Mouse (Mus musculus) cerebellum, adult 2 months (tissue): ENCODE measurements around the gene Ccdc12. TPM values are rescaled to one million over a fixed set of nuclear protein-coding genes. Genes with fewer than 3 reads are reported as not detected.

ENCODE experiments used
- DNase-seq, 2 experiments: peaks; one replicate each; pipeline ENCODE4 v3.0.0; 2021
- H3K27ac ChIP-seq: fragments of 200-500 bp; 2 replicates; pipeline ENCODE4 v1.5.1; 2012; ENCODE audit warnings: low read length, control low read depth, inconsistent platforms; ENCODE audit not compliant: insufficient read depth
- H3K27me3 ChIP-seq: fragments of 200-500 bp; 2 replicates; pipeline ENCODE4 v1.6.1; 2012; ENCODE audit warnings: inconsistent platforms, mild to moderate bottlenecking, low read length, moderate library complexity; ENCODE audit not compliant: control insufficient read depth, insufficient read depth
- H3K4me1 ChIP-seq: fragments of 200-500 bp; 2 replicates; pipeline ENCODE4 v1.6.1; 2011; ENCODE audit warnings: low read length; ENCODE audit not compliant: control insufficient read depth, insufficient read depth
- H3K4me3 ChIP-seq: fragments of 200-500 bp; replicated peaks from 2 replicates; pipeline ENCODE3; 2011; ENCODE audit warnings: mild to moderate bottlenecking, low read depth, low read length, control low read depth; ENCODE audit not compliant: insufficient read depth
- CTCF ChIP-seq: fragments of 200-500 bp; IDR thresholded peaks from 2 replicates; pipeline ENCODE4 v1.5.1; 2011; ENCODE audit warnings: low read depth, mild to moderate bottlenecking, control low read depth, low read length, moderate library complexity, borderline replicate concordance; ENCODE audit not compliant: insufficient read depth
- POLR2A ChIP-seq: fragments of 200-500 bp; IDR thresholded peaks from 2 replicates; pipeline ENCODE4 v1.6.1; 2011; ENCODE audit warnings: low read length, control low read depth, borderline replicate concordance; ENCODE audit not compliant: insufficient read depth
- WGBS: fragments of 180-500 bp; shearing (Covaris S2); methylation state at CpG from one replicate; pipeline ENCODE4 v1.1.7; 2018; 5-methylcytosine and 5-hydroxymethylcytosine counted together
- polyA plus RNA-seq: library from polyadenylated mRNA; depleted of rRNA; stranded (reverse); fragments of >200 nt; gene quantifications from 2 replicates; pipeline ENCODE4 v1.2.3, GENCODE M21; 2012; rRNA removed

Ccdc12 gene
- polyA plus RNA-seq, 1 experiment = 102 TPM

GRCm38 (mm10) chr9:110750404-110751187 lies 94.3 kb downstream of the Ccdc12 start:
- no peaks in the 10 kb centered on the region; the same call in 1 of the 2 replicates for H3K27me3 ChIP-seq
- no peak for TF ChIP-seq POLR2A
- TF ChIP-seq CTCF = no peak
- 43% methylated on average over 14 of the region's 14 CpGs for WGBS
- no peak for DNase-seq
- no peaks in the 10 kb centered on the region for H3K4me1 ChIP-seq
- no peak overlapping the region for H3K27ac ChIP-seq
- H3K4me3 ChIP-seq = no peak overlapping the region

GRCm38 (mm10) chr9:110751412-110751811 lies 95.1 kb downstream of the Ccdc12 start:
- Histone ChIP-seq H3K27ac (no peak overlapping the region), H3K4me3 (no peak overlapping the region), H3K27me3 (no peaks in the 10 kb centered on the region; the same call in 1 of the 2 replicates), H3K4me1 (no peaks in the 10 kb centered on the region)
- no peak for TF ChIP-seq CTCF
- TF ChIP-seq POLR2A = no peak
- no peak for DNase-seq
- WGBS = 81% methylated on average over 5 of the region's 5 CpGs

GRCm38 (mm10) chr9:110752917-110753435 lies 96.7 kb downstream of the Ccdc12 start:
- no peak overlapping the region for H3K27ac ChIP-seq
- no peak for TF ChIP-seq POLR2A
- TF ChIP-seq CTCF = no peak
- whole genome bisulfite sequencing = 84% methylated on average over 4 of the region's 4 CpGs
- no peaks in the 10 kb centered on the region for H3K4me1 ChIP-seq
- H3K27me3 ChIP-seq = no peaks in the 10 kb centered on the region
- DNase-seq = no peak
- H3K4me3 ChIP-seq = no peak overlapping the region

GRCm38 (mm10) chr9:110753773-110754172 lies 97.5 kb downstream of the Ccdc12 start:
- H3K27ac ChIP-seq = no peak overlapping the region
- TF ChIP-seq CTCF (no peak), POLR2A (no peak)
- no peak for DNase-seq
- no peak overlapping the region for H3K4me3 ChIP-seq
- 93% methylated on average over 4 of the region's 4 CpGs for WGBS
- H3K4me1 ChIP-seq = peaks cover 4% of the 10 kb centered on the region
- no peaks in the 10 kb centered on the region for H3K27me3 ChIP-seq

GRCm38 (mm10) chr9:110757816-110758215 lies 101.5 kb downstream of the Ccdc12 start:
- Histone ChIP-seq H3K27me3 (no peaks in the 10 kb centered on the region), H3K4me3 (no peak overlapping the region), H3K4me1 (peaks cover 12% of the 10 kb centered on the region), H3K27ac (no peak overlapping the region)
- no peak for DNase-seq
- no peak for TF ChIP-seq CTCF
- TF ChIP-seq POLR2A = no peak
- WGBS = 70% methylated on average over 5 of the region's 5 CpGs

- H3K27me3 ChIP-seq = no peaks in the 10 kb centered on the region
- no peak overlapping the region for H3K4me3 ChIP-seq
- H3K27ac ChIP-seq = no peak overlapping the region
- TF ChIP-seq POLR2A = no peak
- no peak for TF ChIP-seq CTCF
- DNase-seq = peak; percentile 35 to 39
- H3K4me1 ChIP-seq = peaks cover 12% of the 10 kb centered on the region
- 8% methylated on average over 8 of the region's 8 CpGs for WGBS
Measured at GRCm38 (mm10) chr9:110758605-110759004, 102.3 kb downstream of the Ccdc12 start.

GRCm38 (mm10) chr9:110759265-110759664 lies 103.0 kb downstream of the Ccdc12 start:
- TF ChIP-seq CTCF (peak; percentile 38; the same call in 1 of the 2 replicates), POLR2A (no peak)
- no peak for DNase-seq
- Histone ChIP-seq H3K27ac (no peak overlapping the region), H3K27me3 (no peaks in the 10 kb centered on the region), H3K4me1 (peaks cover 12% of the 10 kb centered on the region), H3K4me3 (no peak overlapping the region)
- 91% methylated on average over 2 of the region's 2 CpGs for WGBS

GRCm38 (mm10) chr9:110760886-110761285 lies 104.6 kb downstream of the Ccdc12 start:
- DNase-seq = no peak
- H3K27me3 ChIP-seq = no peaks in the 10 kb centered on the region
- no peak overlapping the region for H3K27ac ChIP-seq
- WGBS = 35% methylated on average over 8 of the region's 8 CpGs
- H3K4me1 ChIP-seq = peaks cover 12% of the 10 kb centered on the region
- TF ChIP-seq CTCF = no peak
- H3K4me3 ChIP-seq = no peak overlapping the region

Other genes with a start within 250 kb of the Ccdc12 start
- gene Ptpn23, start 248.3 kb upstream of the Ccdc12 start, polyA plus RNA-seq = 50.0 and 50.4 TPM in 2 replicates
- 0.90 and 2.5 TPM in 2 replicates for gene Ngp, start 236.8 kb upstream of the Ccdc12 start, polyA plus RNA-seq
- gene Klhl18, start 179.8 kb upstream of the Ccdc12 start, polyA plus RNA-seq = 25.9 and 26.9 TPM in 2 replicates
- 2.2 and 2.3 TPM in 2 replicates for gene Kif9, start 179.5 kb upstream of the Ccdc12 start, polyA plus RNA-seq
- gene Setd2, start 123.9 kb upstream of the Ccdc12 start, polyA plus RNA-seq = 69.0 and 69.5 TPM in 2 replicates
- 3.2 and 3.5 TPM in 2 replicates for gene Nradd, start 32.1 kb upstream of the Ccdc12 start, polyA plus RNA-seq
- 16.8 and 19.1 TPM in 2 replicates for gene Nbeal2, start 2.3 kb upstream of the Ccdc12 start, polyA plus RNA-seq
- gene Myl3, start 85.4 kb downstream of the Ccdc12 start, polyA plus RNA-seq = 0.43 and 0.51 TPM in 2 replicates
- gene Pth1r, start 90.6 kb downstream of the Ccdc12 start, polyA plus RNA-seq = 12.5 and 12.9 TPM in 2 replicates
- not detected in 2 replicates for gene Prss42, start 141.7 kb downstream of the Ccdc12 start, polyA plus RNA-seq
- gene Prss44, start 157.5 kb downstream of the Ccdc12 start, polyA plus RNA-seq = not detected in 2 replicates
- gene Prss43, start 170.2 kb downstream of the Ccdc12 start, polyA plus RNA-seq = 0.08 and 0.10 TPM in 2 replicates
- gene Prss45, start 178.1 kb downstream of the Ccdc12 start, polyA plus RNA-seq = 0.25 and 0.43 TPM in 2 replicates
- not detected in 2 replicates for gene Prss46, start 188.0 kb downstream of the Ccdc12 start, polyA plus RNA-seq
- 0.71 and 0.72 TPM in 2 replicates for gene Prss50, start 201.5 kb downstream of the Ccdc12 start, polyA plus RNA-seq
- gene Als2cl, start 223.4 kb downstream of the Ccdc12 start, polyA plus RNA-seq = 15.1 and 15.8 TPM in 2 replicates
- gene Tmie, start 223.6 kb downstream of the Ccdc12 start, polyA plus RNA-seq = 3.7 and 4.4 TPM in 2 replicates